Mouse (Mus musculus) ovary, postnatal 14 days (tissue): ENCODE measurements around the gene Dennd1a.

Experiments
- DNase-seq: peaks from one replicate; pipeline ENCODE4 v3.0.0; 2022; ENCODE audit warnings: low spot score

Gene Dennd1a

DNA sequence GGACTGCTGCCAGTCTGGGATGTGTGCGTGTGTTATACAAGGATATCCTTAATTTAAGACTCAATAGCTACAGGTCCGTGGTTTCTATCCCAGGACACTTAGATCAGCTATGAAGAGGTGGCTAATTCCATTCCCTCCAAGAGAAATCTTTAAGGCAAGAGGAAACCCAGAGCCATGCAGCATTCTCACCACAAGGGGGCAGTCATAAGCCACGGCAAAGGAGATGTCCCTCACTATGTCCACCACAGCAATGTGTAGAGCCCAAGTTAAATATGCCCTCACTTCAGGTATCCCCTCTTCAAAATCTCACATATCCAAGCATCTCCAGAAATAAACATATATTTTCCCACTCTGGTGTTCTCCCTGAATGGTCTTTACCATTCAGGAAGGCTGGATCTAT, 471.5 kb downstream of the Dennd1a start:
- DNase-seq = peak; percentile 81

- DNase-seq = no peak
Measured at GRCm38 (mm10) chr2:37814820-37815361, 472.3 kb downstream of the Dennd1a start.

- no peak for DNase-seq
Measured at GRCm38 (mm10) chr2:37812401-37812800, 474.8 kb downstream of the Dennd1a start.

DNA sequence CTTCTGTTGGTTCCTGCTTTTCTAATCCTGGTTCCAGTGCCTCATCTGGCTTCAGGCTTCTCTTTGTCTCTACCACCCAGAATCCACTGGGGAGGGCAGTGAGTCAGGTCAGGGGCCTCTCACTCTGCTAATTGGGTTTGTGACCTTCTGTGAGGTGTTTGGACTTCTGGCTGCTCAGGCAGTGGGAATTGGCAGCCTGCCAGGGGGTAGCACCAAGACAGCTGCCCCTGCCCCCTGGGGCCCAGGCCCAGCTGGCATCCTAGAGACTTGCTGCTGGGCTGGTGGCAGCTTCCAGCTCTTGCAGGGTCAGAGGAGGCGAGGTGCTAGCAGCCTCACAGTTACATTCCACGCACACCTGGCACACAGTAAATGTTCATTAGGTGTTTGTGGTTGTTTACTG, 475.5 kb downstream of the Dennd1a start:
- no peak for DNase-seq

- peak; percentile 54 for DNase-seq
Measured at GRCm38 (mm10) chr2:37802610-37803212, 484.5 kb downstream of the Dennd1a start.

DNA sequence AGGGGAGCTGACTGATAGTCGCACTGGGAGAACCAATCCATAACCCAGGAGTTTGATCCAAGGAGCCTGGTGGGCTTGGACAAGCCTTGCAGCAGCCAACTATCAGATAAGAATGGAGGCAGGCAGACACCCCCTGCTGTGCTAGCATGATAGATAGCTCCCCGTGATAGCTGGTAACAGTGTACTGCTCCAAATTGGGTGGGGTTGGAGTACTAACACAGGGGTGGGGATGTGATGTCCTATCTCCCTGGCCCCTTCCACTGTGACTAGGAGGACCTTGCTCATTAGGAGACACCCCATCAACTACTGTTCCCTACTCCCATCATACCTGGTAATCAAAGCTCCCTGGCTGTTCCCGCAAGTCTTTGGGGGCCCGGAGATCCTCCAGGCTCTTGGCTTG, 485.5 kb downstream of the Dennd1a start:
- DNase-seq = no peak

GRCm38 (mm10) chr2:37799137-37799536, 488.1 kb downstream of the Dennd1a start:
- DNase-seq = no peak

GRCm38 (mm10) chr2:37797046-37797445, 490.1 kb downstream of the Dennd1a start:
- DNase-seq = no peak

- no peak for DNase-seq
Measured at GRCm38 (mm10) chr2:37796021-37796420, 491.2 kb downstream of the Dennd1a start.

DNA sequence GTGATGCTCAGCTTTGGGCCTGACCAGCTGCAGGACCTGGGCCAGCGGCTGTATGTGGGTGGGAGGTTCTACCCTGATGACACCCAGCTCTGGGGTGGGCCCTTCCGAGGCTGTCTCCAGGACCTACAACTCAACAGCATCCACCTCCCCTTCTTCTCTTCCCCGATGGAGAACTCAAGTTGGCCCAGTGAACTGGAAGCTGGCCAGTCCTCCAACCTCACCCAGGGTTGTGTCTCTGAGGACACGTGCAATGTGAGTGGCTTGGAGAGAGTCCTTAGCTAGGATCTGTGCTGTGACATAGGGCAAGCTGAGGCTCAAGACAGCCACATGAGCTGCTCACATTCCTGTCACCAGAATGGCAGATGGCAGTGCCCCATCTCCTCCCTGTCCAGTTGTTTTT, 495.9 kb downstream of the Dennd1a start:
- DNase-seq = no peak

- no peak for DNase-seq
Measured at GRCm38 (mm10) chr2:37790738-37791137, 496.5 kb downstream of the Dennd1a start.

DNA sequence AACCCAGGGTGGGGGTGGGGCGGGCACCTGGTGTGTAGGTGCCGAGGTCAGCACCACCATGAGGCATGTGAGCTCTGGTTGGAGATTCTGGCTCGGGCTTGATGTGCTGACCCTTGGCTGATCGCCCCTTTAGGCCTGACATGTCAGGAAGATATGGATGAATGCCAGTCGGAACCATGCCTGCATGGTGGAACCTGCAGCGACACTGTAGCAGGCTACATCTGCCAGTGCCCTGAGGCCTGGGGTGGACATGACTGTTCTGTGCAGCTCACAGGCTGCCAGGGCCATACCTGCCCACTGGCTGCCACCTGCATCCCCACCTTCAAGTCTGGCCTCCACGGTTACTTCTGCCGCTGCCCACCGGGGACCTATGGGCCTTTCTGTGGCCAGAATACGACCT, 497.2 kb downstream of the Dennd1a start:
- DNase-seq = no peak

DNA sequence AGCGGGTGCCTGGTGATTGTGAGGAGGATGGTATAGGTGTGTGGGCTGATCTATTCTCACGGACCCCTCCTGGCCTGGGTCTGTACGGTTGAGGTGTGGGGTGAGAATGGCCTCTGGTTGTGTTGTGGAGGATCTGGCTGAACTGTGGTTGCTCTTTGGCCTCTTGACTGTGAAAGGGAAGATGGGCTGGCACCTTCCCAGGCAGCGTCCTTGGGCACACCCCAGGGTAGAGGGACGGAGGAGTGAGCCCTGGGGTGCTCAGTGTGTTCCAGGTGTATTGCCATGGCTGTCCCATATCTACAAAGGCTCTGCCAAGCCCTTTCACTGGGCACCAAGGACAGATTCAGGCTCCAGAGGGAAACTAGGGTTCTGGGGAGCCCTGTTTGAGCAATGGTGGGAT, 498.2 kb downstream of the Dennd1a start:
- no peak for DNase-seq

GRCm38 (mm10) chr2:37788176-37788962, 498.8 kb downstream of the Dennd1a start:
- DNase-seq = no peak

- DNase-seq = no peak
Measured at GRCm38 (mm10) chr2:37786461-37786860, 500.7 kb downstream of the Dennd1a start.

GRCm38 (mm10) chr2:37784473-37784872, 502.7 kb downstream of the Dennd1a start:
- DNase-seq = no peak

DNA sequence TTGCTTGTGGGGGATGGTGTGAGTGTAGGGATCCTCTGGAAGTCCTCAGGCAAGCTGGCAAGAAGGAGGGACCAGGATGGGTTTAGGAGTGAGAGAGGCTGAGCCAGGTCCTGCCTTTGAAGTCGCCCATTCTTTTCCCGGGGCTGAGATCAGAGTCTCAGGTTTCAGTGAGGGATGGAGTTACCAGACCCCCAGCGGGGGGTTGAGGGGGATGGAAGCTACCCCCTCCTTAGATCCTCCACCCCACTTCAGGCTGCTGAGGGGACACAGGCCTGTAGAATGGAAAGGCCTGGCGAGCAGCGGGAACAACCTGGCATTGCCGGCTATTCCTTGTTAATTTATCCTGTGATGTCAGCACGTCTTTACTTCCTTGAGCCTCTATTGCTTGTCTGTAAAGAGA, 505.2 kb downstream of the Dennd1a start:
- DNase-seq = no peak

- DNase-seq = no peak
Measured at GRCm38 (mm10) chr2:37781421-37781820, 505.8 kb downstream of the Dennd1a start.

DNA sequence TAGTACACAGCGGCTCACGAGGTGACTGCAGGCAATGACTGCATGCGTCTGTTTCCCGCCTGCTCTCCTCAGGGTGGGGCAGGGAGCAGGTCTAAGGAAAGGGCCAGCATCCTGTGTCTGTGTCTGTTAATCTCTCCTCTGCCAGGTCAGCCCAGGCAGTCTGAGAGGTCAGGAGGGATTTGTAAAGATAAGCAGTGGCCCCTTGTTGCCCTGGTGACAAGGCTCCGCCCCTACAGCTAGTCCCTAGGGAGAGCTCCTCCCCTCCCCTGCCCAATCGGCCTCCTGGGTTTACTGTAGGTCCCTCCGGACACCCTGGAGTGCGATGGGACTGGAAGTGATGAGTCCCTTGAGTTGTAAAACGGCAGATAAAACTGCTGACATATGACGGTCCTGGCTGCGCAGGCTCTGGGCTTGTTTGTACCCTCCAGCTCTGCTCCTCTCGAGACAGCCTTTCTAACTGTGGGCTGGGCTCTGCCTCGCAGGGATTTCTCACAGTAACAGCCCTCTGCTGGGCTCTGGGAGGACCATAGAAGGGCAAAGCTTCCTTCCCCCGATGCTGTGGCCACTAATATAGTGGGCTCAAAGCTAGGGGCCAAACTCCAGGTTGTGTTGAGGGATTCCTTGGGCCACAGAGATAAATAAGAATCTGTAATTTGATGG, 506.8 kb downstream of the Dennd1a start:
- peak; percentile 42 for DNase-seq

DNA sequence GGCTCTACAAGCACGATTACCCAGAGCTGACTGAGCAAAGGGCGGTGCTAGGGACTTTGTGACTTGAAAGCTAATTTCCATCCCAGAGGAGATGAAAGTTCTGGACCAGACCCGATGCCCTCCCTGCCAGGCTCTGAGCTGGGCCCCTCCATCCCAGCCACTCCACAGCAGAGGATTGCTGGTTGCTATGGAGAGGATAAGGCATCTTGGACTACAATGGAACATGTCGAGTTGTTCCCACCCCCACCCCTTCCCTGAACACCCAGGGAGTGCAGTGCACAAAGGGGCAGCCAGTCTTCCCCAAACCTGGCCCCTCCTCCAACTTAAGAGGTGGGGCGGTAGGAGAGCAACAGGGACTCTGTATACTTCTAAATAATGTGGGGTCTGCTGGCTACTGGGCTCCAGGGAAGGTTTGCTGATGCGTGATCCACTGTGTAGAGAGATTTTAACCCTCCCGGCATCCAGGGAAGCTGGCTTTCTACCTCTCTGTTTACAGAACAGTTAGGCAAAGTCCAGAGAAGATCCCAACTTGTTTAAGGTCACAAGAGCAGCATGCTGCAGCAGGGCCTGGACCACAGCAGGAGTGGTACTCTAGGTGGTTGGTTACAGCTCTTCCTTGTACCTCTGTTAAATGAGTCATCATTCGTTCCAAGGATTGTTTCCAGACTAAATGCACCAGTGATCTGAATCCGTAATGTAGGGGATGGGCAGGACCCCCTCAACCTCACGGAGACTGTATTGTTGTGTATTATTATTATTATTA, 509.1 kb downstream of the Dennd1a start:
- no peak for DNase-seq

- no peak for DNase-seq
Measured at GRCm38 (mm10) chr2:37776611-37777411, 510.4 kb downstream of the Dennd1a start.
